Mouse (Mus musculus) ovary, postnatal 10 days (tissue): ENCODE results near the gene Ciapin1.
A peak's percentile ranks its signal among the peaks of the same experiment; 100 is the strongest.

Experiments
- DNase-seq: peaks from one replicate; pipeline ENCODE4 v3.0.0; 2022; ENCODE audit warnings: low spot score

The Ciapin1 gene

DNA sequence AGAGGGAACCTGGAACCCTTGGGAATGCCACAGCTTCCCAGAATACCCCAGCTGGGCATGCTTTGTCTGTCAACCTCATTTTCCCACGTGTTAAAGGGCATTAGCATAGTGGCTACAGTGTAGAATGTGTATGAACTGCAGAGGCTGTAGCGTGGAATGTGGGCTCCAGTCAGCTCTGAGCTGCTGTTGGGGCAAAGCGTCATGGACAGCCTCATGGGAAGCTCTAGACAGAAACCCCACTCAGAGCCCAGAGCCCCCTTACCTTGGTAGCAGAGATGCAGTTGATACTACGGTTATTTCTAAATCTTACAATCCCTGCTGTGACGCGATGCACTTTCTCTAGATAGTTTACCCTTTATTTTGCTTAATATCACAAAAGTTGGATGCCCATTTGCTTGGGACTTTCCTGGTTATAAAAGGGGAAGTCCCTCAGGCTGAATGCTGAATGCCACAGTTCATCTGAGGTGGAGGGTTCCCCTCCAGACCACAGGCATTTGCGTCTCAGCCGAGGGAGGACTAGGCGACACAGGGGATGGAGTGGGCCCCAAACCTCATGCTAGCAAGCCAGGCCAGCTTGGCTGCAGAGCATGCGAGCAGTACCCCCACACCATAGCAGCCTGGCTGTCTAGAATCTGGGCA lies 59.1 kb downstream of the Ciapin1 start:
- no peak for DNase-seq

- DNase-seq: no peak
These were observed 59.7 kb downstream of the Ciapin1 start for GRCm38 (mm10) chr8:94778473-94778872.

DNA sequence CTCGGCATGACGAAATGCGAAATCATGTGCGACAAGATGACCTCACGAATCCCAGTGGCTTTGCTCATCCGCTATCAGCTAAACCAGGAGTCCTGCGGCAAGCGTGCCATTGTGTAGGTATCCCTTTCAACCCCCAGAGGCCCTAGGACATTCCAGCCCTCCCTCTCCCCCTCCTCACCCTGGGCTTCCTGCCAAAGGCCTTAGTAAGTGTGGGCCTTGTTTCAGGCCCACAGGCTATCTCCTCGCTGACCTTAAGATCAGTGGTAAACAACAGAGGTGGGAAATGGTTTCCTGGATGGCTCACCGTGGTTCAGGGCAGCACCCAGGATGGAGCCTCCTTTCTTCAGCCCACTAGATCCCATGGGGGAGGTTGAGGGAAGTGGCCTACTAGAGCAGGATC lies 60.1 kb downstream of the Ciapin1 start:
- no peak for DNase-seq

DNA sequence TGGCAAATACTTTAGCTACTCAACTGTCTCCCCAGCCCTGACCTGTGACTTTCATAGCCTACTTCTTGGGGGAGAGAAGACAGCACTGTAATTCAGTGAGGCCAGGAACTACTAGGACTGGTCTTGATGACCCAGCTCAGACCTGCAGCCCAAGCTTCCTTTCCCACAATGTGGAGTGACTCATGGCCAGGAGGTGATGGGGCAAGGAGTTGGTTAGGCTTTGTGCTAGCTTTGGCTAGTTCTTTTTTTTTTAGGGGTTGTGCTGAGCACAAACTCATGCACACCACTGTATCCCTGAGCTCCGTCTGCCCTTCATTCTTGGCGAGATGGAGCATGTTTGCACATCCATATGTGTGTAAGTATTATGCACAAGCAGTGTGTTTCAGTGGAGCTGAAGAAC lies 61.8 kb downstream of the Ciapin1 start:
- DNase-seq: no peak

DNA sequence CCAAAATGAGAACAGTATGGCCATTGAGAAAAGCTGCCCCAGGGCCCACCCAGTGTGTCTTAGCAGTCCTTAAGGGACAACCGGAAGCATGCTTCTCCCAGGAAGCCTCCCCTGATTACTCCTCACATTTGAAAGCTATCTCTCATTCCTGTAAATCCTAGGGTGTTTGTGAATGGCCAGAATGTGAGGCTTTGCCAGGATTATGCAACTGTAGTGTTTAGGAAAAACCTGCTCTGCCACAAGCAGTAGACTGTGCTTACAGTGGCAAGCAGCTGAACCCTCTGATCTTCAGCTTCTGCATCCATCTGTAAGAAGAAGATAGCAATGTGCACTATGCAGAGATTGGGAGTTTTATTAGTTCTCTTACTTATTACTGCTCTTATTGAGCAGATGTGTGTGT lies 63.6 kb downstream of the Ciapin1 start:
- no peak for DNase-seq

DNA sequence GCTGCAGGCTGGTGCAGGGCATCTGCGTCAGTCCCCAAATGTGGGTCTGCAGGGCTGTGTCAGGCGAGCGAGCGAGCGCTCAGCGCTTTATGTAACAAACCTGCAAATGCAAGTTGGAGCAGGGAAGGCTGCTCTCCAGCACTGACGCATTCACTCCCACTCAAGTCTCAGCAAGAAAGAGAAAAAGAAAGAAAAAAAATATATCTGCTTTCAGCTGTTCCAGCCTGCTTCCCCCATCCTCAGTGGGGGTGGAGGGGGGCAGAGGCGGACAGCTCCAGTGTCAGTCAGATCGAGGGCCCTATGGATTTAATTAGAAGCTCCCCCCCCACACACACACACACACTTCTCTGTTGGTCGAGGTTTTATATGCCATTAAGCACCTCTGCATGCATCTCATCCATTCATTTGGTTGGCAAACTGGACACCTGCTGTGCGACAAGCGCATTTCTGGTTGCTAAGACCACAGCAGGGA lies 64.4 kb downstream of the Ciapin1 start:
- no peak for DNase-seq

- no peak for DNase-seq
These were observed 65.1 kb downstream of the Ciapin1 start for GRCm38 (mm10) chr8:94773048-94773447.

GRCm38 (mm10) chr8:94771941-94772670 lies 66.1 kb downstream of the Ciapin1 start, which contains the start of gene Cx3cl1:
TSS of gene Cx3cl1 (plus strand) at chr8:94772009.
- DNase-seq: peak; percentile 49

DNA sequence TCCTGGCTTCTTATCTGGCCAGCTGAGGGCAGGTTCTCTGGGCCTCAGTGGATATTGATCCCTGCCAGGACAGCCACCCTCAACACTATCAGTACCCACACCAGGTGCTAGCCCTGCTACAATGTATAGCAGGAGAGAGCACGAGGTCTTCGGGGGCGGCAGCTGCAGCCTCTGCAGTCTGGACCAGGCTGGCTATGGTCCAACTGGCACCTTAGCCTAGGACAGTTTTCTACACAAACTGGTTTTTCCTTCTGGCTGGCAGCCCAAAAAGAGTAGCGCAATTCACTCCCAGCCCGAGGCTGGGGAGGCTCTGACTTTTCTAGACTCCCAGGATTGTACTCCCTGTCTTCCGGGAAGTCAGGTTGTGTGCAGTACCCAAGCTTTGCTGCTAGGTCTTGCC lies 67.2 kb downstream of the Ciapin1 start:
- DNase-seq: peak; percentile 24
